Mouse (Mus musculus) fat pad, adult 2 months (tissue): ENCODE data around the gene Prpf6.

ENCODE experiments used
- DNase-seq: peaks from one replicate; pipeline ENCODE4 v3.0.0-alpha.2; 2011; ENCODE audit warnings: low read depth, low spot score; ENCODE audit errors: extremely low read depth

Prpf6 gene

GRCm38 (mm10) chr2:181684713-181685112, 93.0 kb downstream of the Prpf6 start:
- no peak for DNase-seq

DNA sequence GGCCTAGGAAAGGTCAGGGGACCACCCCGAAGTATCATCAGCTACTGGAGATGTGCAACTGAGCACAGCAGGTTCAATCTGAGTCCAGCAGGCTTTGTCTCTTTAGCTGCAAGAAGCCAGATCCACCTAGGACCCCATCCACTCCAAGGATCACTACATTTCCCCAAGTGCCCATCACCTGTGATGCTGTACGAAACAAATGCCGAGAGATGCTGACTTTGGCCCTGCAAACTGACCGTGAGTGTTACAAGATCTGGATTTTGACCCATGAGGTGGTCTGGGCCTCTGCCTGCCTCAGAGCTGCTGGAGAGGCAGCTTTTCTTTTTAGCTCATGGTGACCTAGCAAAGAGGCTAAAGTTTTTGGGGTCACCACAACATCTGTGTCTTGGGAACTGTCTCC, 94.0 kb downstream of the Prpf6 start:
- DNase-seq: no peak

GRCm38 (mm10) chr2:181687586-181687985, 95.9 kb downstream of the Prpf6 start:
- no peak for DNase-seq

DNA sequence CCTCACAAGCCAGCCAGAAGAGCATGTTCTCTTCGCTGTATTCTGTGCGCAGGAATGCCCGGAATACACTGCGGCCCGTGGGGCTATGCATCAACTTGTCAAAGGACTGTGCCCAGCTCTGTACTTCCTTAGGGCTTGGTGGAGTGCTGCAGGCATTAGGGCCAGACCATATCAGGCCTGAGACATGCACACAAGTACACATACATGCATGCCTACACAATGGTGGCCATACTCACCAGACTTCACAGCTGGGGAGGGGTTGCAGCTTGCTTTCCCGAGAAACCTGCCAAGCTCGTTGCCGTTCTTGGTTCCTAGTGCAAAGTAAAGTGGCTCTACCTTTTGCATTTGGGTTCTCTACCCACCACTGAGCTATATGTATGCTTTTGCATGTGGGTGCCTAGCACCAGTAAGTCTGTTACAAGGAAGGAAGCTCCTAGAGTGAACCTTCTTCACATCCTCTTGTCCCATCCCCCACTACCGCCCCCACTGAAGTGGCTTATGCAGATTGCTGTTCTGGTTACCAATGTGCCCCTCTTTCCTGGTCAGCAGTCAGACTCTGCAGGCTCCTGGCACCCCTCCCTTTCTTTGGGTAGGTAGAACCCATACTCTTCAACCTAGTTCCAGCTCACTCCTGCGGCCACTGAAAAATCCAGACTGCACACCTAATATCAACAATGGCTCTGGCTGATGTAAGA, 97.9 kb downstream of the Prpf6 start:
- no peak for DNase-seq

GRCm38 (mm10) chr2:181691083-181691482, 99.4 kb downstream of the Prpf6 start:
- no peak for DNase-seq

- DNase-seq: no peak
These were observed 99.9 kb downstream of the Prpf6 start for GRCm38 (mm10) chr2:181691571-181691970.

GRCm38 (mm10) chr2:181692304-181692703, 100.6 kb downstream of the Prpf6 start:
- DNase-seq: no peak

DNA sequence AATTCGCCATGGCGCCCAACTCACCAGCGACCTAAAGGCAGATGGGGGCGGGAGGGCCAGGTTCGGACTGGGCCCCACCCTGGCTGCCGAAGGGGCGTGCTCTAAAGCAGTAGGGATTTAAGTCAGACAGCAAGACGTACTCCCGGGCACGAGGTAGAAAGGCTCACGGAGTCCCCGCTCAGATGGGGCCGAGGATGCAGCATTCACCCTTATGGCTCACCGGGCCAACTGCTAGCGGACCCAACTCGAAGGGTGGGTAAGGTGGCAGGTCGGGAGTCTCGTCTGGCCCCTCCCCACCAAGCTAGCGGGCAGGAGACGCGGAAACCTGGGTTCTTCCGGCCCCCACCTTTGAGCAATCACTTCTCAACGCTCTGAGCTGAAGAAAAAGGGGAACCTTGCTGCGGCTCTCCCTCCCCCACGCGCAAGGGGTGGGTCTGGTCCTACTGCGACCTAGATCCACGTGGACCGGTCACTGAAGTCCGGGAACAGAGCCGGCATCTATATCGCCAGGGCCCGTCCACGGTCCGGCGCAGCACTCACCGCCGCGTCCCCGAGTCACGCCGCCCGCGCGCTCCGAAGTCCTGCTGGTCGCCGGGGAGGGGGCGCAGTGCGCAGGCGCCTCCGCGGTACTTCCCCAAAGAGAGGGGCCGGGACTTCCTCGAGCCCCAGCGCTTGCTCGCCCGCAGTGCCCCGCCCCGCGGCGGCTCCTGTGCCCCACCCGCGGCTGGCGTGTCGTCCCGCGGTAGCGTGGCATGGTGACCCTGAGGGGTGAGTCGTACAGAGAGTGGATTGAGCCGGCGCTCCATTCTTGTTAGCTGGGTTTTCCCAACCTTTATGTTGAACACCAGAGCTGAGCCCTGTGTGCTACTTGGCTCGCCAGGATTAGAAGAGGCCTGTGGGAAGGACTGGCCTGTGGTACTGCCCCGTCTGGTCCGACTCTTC, 101.9 kb downstream of the Prpf6 start, which contains the start of gene Rgs19:
Rgs19 (minus strand) TSS at position 639 of the 942 bp plus-strand sequence.
- no peak for DNase-seq

DNA sequence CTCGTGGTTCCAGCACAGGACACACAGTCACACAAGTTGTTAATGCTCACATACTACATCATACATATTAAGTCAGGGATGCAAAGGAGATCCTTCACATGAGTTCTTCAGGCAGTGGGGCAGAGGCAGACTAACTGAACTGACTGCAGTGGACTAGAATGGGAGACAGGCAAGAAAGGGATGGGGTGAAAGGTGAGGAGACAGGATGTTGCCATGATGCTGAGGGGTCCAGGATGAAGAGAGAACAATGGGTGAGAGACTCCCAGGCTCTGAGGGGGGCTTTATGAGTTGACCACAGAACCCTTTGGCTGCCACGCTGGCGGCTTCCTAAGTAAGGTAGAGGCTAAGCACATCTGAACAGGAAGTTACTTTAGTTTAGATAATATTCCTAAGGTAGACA, 102.9 kb downstream of the Prpf6 start:
- no peak for DNase-seq

GRCm38 (mm10) chr2:181695776-181696175, 104.1 kb downstream of the Prpf6 start:
- no peak for DNase-seq

DNA sequence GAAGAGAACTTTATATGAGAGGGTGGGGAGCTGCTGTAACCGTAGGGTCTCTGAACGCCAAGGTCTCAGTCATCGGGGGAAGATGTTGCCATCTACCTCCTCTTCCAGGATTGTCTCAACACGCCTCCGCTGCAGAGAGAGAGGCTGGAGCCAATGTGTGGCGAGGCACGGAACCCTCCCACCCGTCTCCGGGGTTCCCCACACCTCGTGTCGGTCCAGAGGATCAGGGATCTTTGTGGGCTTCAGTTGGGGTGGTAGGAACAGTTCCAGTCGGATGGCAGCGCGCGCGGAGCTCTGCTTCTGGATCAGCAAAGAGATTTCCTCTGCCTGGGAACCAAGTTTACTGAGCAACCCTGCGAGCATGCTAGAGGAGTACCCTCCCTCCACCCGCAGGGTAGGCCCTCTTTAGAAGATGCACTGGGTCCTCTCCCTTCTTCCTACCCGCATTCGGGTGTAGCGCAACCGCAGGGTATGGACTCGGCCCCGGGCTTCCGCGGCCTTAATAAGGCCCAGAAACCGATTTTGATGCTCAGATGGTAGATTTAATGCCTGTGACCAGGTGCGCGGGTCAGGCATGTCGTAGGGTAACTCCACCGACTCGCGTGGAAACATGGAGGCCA, 105.2 kb downstream of the Prpf6 start:
- no peak for DNase-seq

DNA sequence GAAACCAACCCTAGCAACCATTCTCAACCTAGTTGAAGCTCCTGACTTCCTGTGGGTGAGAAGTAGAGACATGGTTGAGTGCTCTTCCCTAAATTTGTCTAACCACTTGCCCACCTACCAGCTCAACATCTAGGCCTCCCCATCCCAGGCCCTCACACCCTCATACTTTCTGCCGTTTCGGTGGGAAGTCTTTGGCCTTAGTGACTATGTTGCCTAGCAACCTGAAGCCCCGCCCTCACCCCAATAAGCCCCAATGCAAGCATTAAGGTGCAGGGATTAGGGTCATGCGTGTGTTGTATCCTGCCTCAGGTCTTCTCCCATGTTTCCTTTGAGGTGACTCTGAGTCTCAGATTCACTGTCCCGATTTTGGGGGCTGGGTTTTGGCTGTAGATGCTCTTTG, 106.6 kb downstream of the Prpf6 start, which contains the start of gene Lkaaear1:
Lkaaear1 (minus strand) TSS at position 202 of the 400 bp plus-strand sequence.
- DNase-seq: no peak
